Mouse (Mus musculus): ENCODE data around the gene Gm8334. TPM values are rescaled to one million over a fixed set of nuclear protein-coding genes. Genes with fewer than 3 reads are reported as not detected.
"Not testable (repeated sequence)": the region's sequence is repeated elsewhere in the genome, so short reads cannot be mapped to it uniquely, and the experiment has no call there.

Gm8334 gene
- total RNA-seq (2015) (not detected in 2 replicates), total RNA-seq (2017) (not detected in 2 replicates)

DNA sequence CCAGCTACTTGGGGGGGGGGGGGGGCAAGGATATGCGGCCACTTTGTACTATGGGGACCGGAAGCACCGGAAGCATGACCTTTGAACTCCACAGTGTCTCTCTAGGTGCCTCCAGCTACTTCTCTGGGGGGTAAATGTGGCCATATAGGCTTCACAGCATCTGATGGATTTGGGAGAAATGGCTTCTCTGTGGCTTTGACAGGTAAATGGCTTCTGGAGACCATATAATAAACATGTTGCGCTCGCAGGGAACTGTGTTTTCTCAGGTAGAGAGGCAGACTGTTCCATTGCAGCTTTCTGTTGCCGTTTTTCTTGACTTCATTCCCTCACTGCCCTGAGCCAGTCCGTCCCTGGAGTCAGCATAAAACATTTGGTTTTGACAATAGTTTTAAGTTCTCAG, at the start of gene Gm8334:
Gm8334 (minus strand) TSS at position 101 of the 400 bp plus-strand sequence.
- ATAC-seq (replicated peaks; ENCODE audit: poor library complexity) = not testable (repeated sequence)

GRCm38 (mm10) chrX:148663298-148663697, 48.3 kb upstream of the Gm8334 start, which contains the start of gene Gm15127:
Gene Gm15127 (plus strand): TSS chrX:148663598.
- ATAC-seq (replicated peaks; ENCODE audit: poor library complexity) = not testable (repeated sequence)

Other genes starting within 250 kb of the Gm8334 start
- gene Gm15114, start 126.2 kb downstream of the Gm8334 start, total RNA-seq (2015) = not detected in 2 replicates
- gene Gm15114, start 126.2 kb downstream of the Gm8334 start, total RNA-seq (2017) = not detected in 2 replicates
- gene Gm15127, start 48.4 kb upstream of the Gm8334 start, total RNA-seq (2015) = not detected in 2 replicates
- not detected in 2 replicates for gene Gm15127, start 48.4 kb upstream of the Gm8334 start, total RNA-seq (2017)
- gene Luzp4, start 242.5 kb upstream of the Gm8334 start, total RNA-seq (2015) = not detected in 2 replicates
- gene Luzp4, start 242.5 kb upstream of the Gm8334 start, total RNA-seq (2017) = not detected in 2 replicates